Mouse (Mus musculus) limb, embryonic 10.5 days (tissue): ENCODE results near the gene Olfr10. TPM values are rescaled to one million over a fixed set of nuclear protein-coding genes. Genes with fewer than 3 reads are reported as not detected.

ENCODE experiments used
- DNase-seq: peaks from one replicate; pipeline ENCODE4 v3.0.0-alpha.2; 2017; ENCODE audit warnings: low spot score
- H3K27ac ChIP-seq: fragments of 300-500 bp; sonication (generic); 2 replicates; pipeline ENCODE4 v1.5.1; 2016; ENCODE audit warnings: mild to moderate bottlenecking
- H3K27me3 ChIP-seq: fragments of 300-500 bp; sonication (generic); 2 replicates; pipeline ENCODE4 v1.6.1; 2016; ENCODE audit warnings: low read depth, mild to moderate bottlenecking; ENCODE audit not compliant: poor library complexity, severe bottlenecking
- H3K36me3 ChIP-seq: fragments of 300-500 bp; sonication (generic); 2 replicates; pipeline ENCODE4 v1.6.1; 2016; ENCODE audit warnings: mild to moderate bottlenecking, moderate library complexity
- H3K4me1 ChIP-seq: fragments of 300-500 bp; sonication (generic); 2 replicates; pipeline ENCODE4 v1.6.1; 2016
- H3K4me3 ChIP-seq: fragments of 300-500 bp; sonication (generic); 2 replicates; pipeline ENCODE4 v1.5.1; 2016; ENCODE audit warnings: mild to moderate bottlenecking, moderate library complexity
- H3K9me3 ChIP-seq: fragments of 300-500 bp; sonication (generic); replicated peaks from 2 replicates; pipeline ENCODE4 v1.6.1; 2016; ENCODE audit warnings: mild to moderate bottlenecking
- WGBS: fragments of 180-500 bp; shearing (Covaris S2); methylation state at CpG from one replicate; pipeline ENCODE4 v1.1.7; 2016; 5-methylcytosine and 5-hydroxymethylcytosine counted together
- polyA plus RNA-seq: library from polyadenylated mRNA; unstranded; fragments of >200 nt; fragmentation: Nextera tagmentation; extraction: Ambion mirVana; gene quantifications from 2 replicates; pipeline ENCODE4 v1.2.1, GENCODE M21; 2016

Olfr10 gene
- polyA plus RNA-seq, result not detected in 2 replicates

GRCm38 (mm10) chr11:49304441-49304840 lies at the start of gene Olfr10:
Gene Olfr10 (plus strand): TSS chr11:49304741.
- no peaks in the 10 kb centered on the region for H3K27me3 ChIP-seq
- DNase-seq, result no peak
- H3K27ac ChIP-seq, result no peak within 1 kb of the TSS
- no peaks in the 10 kb centered on the region for H3K9me3 ChIP-seq
- H3K4me1 ChIP-seq, result no peaks in the 10 kb centered on the region
- H3K4me3 ChIP-seq, result no peak within 1 kb of the TSS
- H3K36me3 ChIP-seq, result no peaks in the 10 kb centered on the region

- Histone ChIP-seq H3K4me3 (no peak overlapping the region), H3K9me3 (no peaks in the 10 kb centered on the region), H3K4me1 (no peaks in the 10 kb centered on the region), H3K27me3 (no peaks in the 10 kb centered on the region), H3K36me3 (peaks cover 74% of the 10 kb centered on the region), H3K27ac (no peak overlapping the region)
- 95% methylated on average over 2 of the region's 2 CpGs for WGBS
- DNase-seq, result no peak
Observed at GRCm38 (mm10) chr11:49259296-49259695, 45.2 kb upstream of the Olfr10 start.

DNA sequence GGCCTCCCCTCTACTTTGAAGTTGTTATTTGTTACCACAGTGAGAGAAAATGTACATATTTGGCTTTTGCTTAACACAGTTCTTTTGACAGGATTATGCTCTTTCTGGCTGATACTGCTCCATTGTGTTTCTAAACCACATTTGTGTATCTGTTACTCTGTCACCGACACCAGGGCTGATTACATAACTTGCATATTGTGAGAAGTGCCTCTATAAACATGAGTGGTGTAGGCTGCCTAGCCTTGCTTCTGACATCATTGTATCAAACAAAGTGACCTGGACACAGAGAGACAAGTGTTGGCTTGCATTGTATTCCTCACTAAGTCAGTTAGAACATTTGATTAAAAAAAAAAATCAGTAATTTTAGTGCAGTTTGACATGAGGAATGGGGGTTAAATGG lies 44.7 kb upstream of the Olfr10 start:
- 94% methylated on average over 1 of the region's 1 CpGs for WGBS
- Histone ChIP-seq H3K4me3 (no peak overlapping the region), H3K27ac (no peak overlapping the region), H3K36me3 (peaks cover 73% of the 10 kb centered on the region), H3K4me1 (no peaks in the 10 kb centered on the region), H3K27me3 (no peaks in the 10 kb centered on the region), H3K9me3 (no peaks in the 10 kb centered on the region)
- no peak for DNase-seq

GRCm38 (mm10) chr11:49260598-49261312 lies 43.8 kb upstream of the Olfr10 start:
- H3K9me3 ChIP-seq, result no peaks in the 10 kb centered on the region
- no peak overlapping the region for H3K4me3 ChIP-seq
- no peak for DNase-seq
- 94% methylated on average over 21 of the region's 21 CpGs for WGBS
- no peaks in the 10 kb centered on the region for H3K27me3 ChIP-seq
- H3K27ac ChIP-seq, result no peak overlapping the region
- no peaks in the 10 kb centered on the region for H3K4me1 ChIP-seq
- H3K36me3 ChIP-seq, result peaks cover 70% of the 10 kb centered on the region

DNA sequence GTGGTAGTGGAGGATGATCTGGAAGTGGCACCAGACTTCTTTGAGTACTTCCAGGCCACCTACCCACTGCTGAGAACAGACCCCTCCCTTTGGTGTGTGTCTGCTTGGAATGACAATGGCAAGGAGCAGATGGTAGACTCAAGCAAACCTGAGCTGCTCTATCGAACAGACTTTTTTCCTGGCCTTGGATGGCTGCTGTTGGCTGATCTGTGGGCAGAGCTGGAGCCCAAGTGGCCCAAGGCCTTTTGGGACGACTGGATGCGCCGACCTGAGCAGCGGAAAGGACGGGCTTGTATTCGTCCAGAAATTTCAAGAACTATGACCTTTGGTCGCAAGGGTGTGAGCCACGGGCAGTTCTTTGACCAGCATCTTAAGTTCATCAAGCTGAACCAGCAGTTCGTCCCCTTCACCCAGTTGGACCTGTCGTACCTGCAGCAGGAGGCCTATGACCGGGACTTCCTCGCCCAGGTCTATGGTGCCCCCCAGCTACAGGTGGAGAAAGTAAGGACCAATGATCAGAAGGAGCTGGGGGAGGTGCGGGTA lies 43.2 kb upstream of the Olfr10 start:
- H3K9me3 ChIP-seq, result no peaks in the 10 kb centered on the region
- H3K27me3 ChIP-seq, result no peaks in the 10 kb centered on the region
- WGBS, result 92% methylated on average over 14 of the region's 14 CpGs
- DNase-seq, result no peak
- peaks cover 66% of the 10 kb centered on the region for H3K36me3 ChIP-seq
- H3K27ac ChIP-seq, result no peak overlapping the region
- H3K4me3 ChIP-seq, result no peak overlapping the region
- H3K4me1 ChIP-seq, result no peaks in the 10 kb centered on the region

GRCm38 (mm10) chr11:49262286-49262685 lies 42.3 kb upstream of the Olfr10 start:
- Histone ChIP-seq H3K4me3 (no peak overlapping the region), H3K27ac (no peak overlapping the region), H3K4me1 (no peaks in the 10 kb centered on the region), H3K9me3 (no peaks in the 10 kb centered on the region), H3K36me3 (peaks cover 58% of the 10 kb centered on the region), H3K27me3 (no peaks in the 10 kb centered on the region)
- DNase-seq, result no peak
- WGBS, result 96% methylated on average over 5 of the region's 5 CpGs

DNA sequence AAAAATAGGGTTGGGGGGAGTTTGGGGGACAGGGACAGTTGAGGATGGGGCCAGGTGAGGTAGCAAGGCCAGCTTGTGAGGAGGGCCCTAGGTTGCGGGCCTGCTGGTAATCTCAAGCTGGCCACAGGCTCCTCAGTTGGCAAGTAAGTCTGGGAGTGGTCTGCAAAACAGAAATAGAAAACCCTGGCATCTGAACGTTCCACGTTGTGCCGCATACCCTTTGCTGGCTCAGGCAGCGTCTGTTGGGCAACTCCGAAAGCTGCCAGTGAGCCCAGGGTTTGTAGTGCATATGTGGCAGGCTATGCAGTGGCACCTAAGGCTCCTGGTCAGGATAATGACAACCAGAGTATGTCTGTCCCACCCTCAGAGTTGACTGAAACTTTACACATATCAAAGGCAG lies 41.4 kb upstream of the Olfr10 start:
- no peak overlapping the region for H3K4me3 ChIP-seq
- no peaks in the 10 kb centered on the region for H3K4me1 ChIP-seq
- no peak for DNase-seq
- 97% methylated on average over 6 of the region's 6 CpGs for WGBS
- H3K27me3 ChIP-seq, result no peaks in the 10 kb centered on the region
- H3K9me3 ChIP-seq, result no peaks in the 10 kb centered on the region
- H3K36me3 ChIP-seq, result peaks cover 54% of the 10 kb centered on the region
- H3K27ac ChIP-seq, result no peak overlapping the region

DNA sequence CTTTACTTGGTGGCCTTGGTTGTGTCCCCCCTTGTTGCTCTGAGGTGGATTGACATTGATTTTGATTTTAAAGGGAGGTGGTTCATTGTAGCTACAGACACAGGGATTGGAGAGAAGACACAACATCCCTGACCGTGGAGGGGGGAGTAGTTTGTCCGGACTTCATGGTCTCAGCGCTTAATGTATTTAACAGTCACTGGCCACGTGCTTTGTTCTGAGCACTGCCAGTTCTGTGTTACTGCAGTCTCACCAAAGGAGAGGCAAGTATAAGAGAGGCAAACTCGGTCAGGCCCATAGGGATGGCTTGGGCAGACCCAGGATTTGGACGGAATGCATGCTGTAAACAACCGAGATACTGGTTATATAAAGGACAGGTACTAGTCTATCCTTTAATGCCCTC lies 40.5 kb upstream of the Olfr10 start:
- Histone ChIP-seq H3K36me3 (peaks cover 51% of the 10 kb centered on the region), H3K27me3 (no peaks in the 10 kb centered on the region), H3K27ac (no peak overlapping the region), H3K4me1 (no peaks in the 10 kb centered on the region), H3K4me3 (no peak overlapping the region), H3K9me3 (no peaks in the 10 kb centered on the region)
- no peak for DNase-seq
- WGBS, result 89% methylated on average over 7 of the region's 7 CpGs

DNA sequence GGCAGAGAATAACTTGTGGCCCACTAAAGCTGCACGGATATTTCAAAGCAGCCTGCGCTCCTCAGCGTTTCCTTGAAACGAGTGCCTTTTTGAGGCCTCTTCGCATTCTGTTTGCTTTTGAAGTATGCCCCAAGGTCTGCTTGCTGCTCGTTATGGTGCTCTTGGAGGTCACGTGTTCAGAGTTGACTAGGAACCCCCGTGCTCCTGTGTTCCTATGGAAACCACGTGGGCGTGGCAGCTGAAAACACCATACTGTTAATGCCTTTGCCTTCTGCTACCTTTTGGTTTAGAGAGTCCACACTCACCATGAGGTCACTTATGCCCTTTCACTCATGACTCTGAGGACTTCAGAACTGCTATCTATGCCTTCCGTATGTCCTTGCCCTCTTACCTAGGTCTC lies 39.9 kb upstream of the Olfr10 start:
- Histone ChIP-seq H3K9me3 (no peaks in the 10 kb centered on the region), H3K27ac (no peak overlapping the region), H3K36me3 (peaks cover 50% of the 10 kb centered on the region), H3K27me3 (no peaks in the 10 kb centered on the region), H3K4me1 (no peaks in the 10 kb centered on the region), H3K4me3 (no peak overlapping the region)
- DNase-seq, result no peak
- WGBS, result 79% methylated on average over 11 of the region's 11 CpGs

- WGBS, result 94% methylated on average over 8 of the region's 8 CpGs
- H3K27ac ChIP-seq, result no peak overlapping the region
Observed at GRCm38 (mm10) chr11:49265101-49265500, 39.4 kb upstream of the Olfr10 start.

DNA sequence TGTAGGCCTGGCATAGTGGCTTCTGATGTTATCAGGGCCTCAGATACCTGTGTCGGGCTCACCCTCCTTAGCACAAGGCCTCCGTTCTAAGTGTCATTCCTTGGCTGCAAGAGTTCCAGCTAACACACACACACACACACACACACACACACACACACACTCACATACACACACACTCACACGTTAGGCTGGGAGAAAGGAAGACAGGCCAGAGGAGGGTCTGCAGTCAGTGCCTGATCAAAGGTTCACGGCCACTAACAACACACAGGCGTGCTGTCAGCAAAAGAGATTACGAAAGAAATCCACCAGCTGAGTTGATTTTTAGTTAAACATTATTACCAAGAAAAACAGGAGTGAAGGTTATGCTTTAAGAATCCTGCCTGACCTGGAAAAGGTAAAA lies 37.9 kb upstream of the Olfr10 start:
- DNase-seq, result no peak
- WGBS, result 90% methylated on average over 6 of the region's 6 CpGs
- no peak overlapping the region for H3K27ac ChIP-seq

More at GRCm38 (mm10) chr11:49265101-49265500, 39.4 kb upstream of the Olfr10 start:
- Histone ChIP-seq H3K4me3 (no peak overlapping the region), H3K9me3 (no peaks in the 10 kb centered on the region), H3K36me3 (peaks cover 45% of the 10 kb centered on the region), H3K27me3 (no peaks in the 10 kb centered on the region), H3K4me1 (no peaks in the 10 kb centered on the region)
- DNase-seq, result no peak

GRCm38 (mm10) chr11:49267316-49267715 lies 37.2 kb upstream of the Olfr10 start:
- Histone ChIP-seq H3K27me3 (no peaks in the 10 kb centered on the region), H3K36me3 (peaks cover 23% of the 10 kb centered on the region), H3K4me1 (no peaks in the 10 kb centered on the region), H3K9me3 (no peaks in the 10 kb centered on the region), H3K27ac (no peak overlapping the region), H3K4me3 (no peak overlapping the region)
- 91% methylated on average over 10 of the region's 10 CpGs for WGBS
- no peak for DNase-seq

More for the DNA sequence above, 37.9 kb upstream of the Olfr10 start:
- Histone ChIP-seq H3K9me3 (no peaks in the 10 kb centered on the region), H3K4me1 (no peaks in the 10 kb centered on the region), H3K36me3 (peaks cover 29% of the 10 kb centered on the region), H3K4me3 (no peak overlapping the region), H3K27me3 (no peaks in the 10 kb centered on the region)

DNA sequence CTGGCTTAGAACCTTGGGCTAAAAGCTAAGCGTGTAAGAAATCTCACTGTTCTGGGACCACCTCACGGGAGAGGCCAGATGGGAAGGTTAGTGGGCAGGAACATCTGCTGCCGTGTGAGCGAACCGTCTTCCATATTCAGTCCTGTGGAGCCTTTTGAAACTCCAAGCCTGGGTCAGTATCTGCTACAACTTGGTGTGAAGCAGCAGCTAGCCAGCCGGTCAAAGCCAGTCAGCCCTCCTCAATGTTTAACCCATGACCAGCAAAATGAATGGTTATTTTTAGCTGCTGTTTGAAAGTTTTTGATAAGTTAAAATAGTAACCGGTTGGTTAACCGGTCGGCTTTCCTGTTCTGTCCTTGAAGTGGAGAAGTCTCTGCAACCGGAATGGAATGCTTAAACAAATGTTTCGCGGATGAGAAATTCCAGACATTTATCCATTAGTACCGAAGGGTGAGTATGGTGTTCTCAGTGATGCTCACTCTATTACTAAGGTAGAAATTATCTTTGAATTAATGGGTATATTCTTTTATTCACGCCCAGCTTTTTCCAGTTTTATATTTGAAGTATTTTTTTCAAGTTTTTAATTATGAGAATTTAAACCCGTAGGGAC lies 36.5 kb upstream of the Olfr10 start:
- Histone ChIP-seq H3K4me3 (no peak overlapping the region), H3K9me3 (no peaks in the 10 kb centered on the region), H3K27me3 (no peaks in the 10 kb centered on the region), H3K27ac (no peak overlapping the region), H3K4me1 (no peaks in the 10 kb centered on the region), H3K36me3 (peaks cover 15% of the 10 kb centered on the region)
- no peak for DNase-seq
- WGBS, result 89% methylated on average over 15 of the region's 15 CpGs
